Mouse (Mus musculus) embryonic facial prominence, embryonic 14.5 days (tissue): ENCODE measurements around the gene Reep3. TPM values are rescaled to one million over a fixed set of nuclear protein-coding genes. Genes with fewer than 3 reads are reported as not detected.

Experiments used
- ATAC-seq: fragments of 200-750 bp; cut with Nextera tagmentation; 2 replicates; pipeline ENCODE4 v1.8.0; 2017; ENCODE audit warnings: low read depth, moderate number of reproducible peaks, moderate TSS enrichment
- DNase-seq: peaks from one replicate; pipeline ENCODE4 v3.0.0-alpha.2; 2015; ENCODE audit warnings: low spot score
- H3K27ac ChIP-seq: fragments of 300-500 bp; sonication (generic); replicated peaks from 2 replicates; pipeline ENCODE4 v1.5.1; 2014; ENCODE audit warnings: low read depth, mild to moderate bottlenecking, low read length, moderate library complexity
- H3K27me3 ChIP-seq: fragments of 300-500 bp; sonication (generic); replicated peaks from 2 replicates; pipeline ENCODE4 v1.6.1; 2014; ENCODE audit warnings: low read length; ENCODE audit not compliant: control insufficient read depth, insufficient read depth
- H3K36me3 ChIP-seq: fragments of 300-500 bp; sonication (generic); 2 replicates; pipeline ENCODE4 v1.6.1; 2014; ENCODE audit warnings: low read length, mixed read lengths; ENCODE audit not compliant: control insufficient read depth, insufficient read depth
- H3K4me1 ChIP-seq: fragments of 300-500 bp; sonication (generic); 2 replicates; pipeline ENCODE4 v1.6.1; 2014; ENCODE audit warnings: antibody characterized with exemption, low read length; ENCODE audit not compliant: control insufficient read depth, insufficient read depth
- H3K4me2 ChIP-seq: fragments of 300-500 bp; sonication (generic); 2 replicates; pipeline ENCODE4 v1.6.1; 2014; ENCODE audit warnings: low read depth, mild to moderate bottlenecking, low read length, moderate library complexity, mixed read lengths
- H3K4me3 ChIP-seq: fragments of 300-500 bp; sonication (generic); 2 replicates; pipeline ENCODE4 v1.5.1; 2014; ENCODE audit warnings: low read depth, mild to moderate bottlenecking, low read length
- H3K9ac ChIP-seq: fragments of 300-500 bp; sonication (generic); 2 replicates; pipeline ENCODE4 v1.6.1; 2014; ENCODE audit warnings: low read depth, mild to moderate bottlenecking, low read length, moderate library complexity, mixed read lengths
- H3K9me3 ChIP-seq: fragments of 300-500 bp; sonication (generic); 2 replicates; pipeline ENCODE4 v1.6.1; 2016; ENCODE audit warnings: low read length; ENCODE audit not compliant: control insufficient read depth
- WGBS: fragments of 180-500 bp; shearing (Covaris S2); extraction: QIAGEN DNeasy Blood & Tissue Kit; methylation state at CpG from one replicate; pipeline ENCODE4 v1.1.7; 2014; 5-methylcytosine and 5-hydroxymethylcytosine counted together
- polyA plus RNA-seq: library from polyadenylated mRNA; unstranded; fragments of >200 nt; fragmentation: Nextera tagmentation; extraction: Ambion mirVana; gene quantifications from 2 replicates; pipeline ENCODE4 v1.2.1, GENCODE M21; 2014

Reep3 gene
- polyA plus RNA-seq = 39.6 and 40.0 TPM in 2 replicates

GRCm38 (mm10) chr10:67096621-67097436 is at the start of gene Reep3:
Gene Reep3, minus strand, starts transcription at chr10:67096945.
- Histone ChIP-seq H3K27me3 (no peaks in the 10 kb centered on the region), H3K4me3 (peak within 1 kb of the TSS; percentile 92), H3K4me2 (peak within 1 kb of the TSS; percentile 72), H3K27ac (peak within 1 kb of the TSS; percentile 99), H3K9ac (peak within 1 kb of the TSS; percentile 100), H3K4me1 (peaks cover 26% of the 10 kb centered on the region), H3K36me3 (no peaks in the 10 kb centered on the region; the same call in 1 of the 2 replicates), H3K9me3 (no peaks in the 10 kb centered on the region)
- ATAC-seq = peak; percentile 83
- DNase-seq = peak; percentile 70
- 0% methylated on average over 12 of the region's 97 CpGs for WGBS

GRCm38 (mm10) chr10:67145623-67146022 is 48.9 kb upstream of the Reep3 start:
- 76% methylated on average over 4 of the region's 4 CpGs for WGBS
- peaks cover 9% of the 10 kb centered on the region; the same call in 1 of the 2 replicates for H3K4me1 ChIP-seq
- H3K27me3 ChIP-seq = no peaks in the 10 kb centered on the region
- no peaks in the 10 kb centered on the region for H3K9me3 ChIP-seq
- H3K27ac ChIP-seq = no peak overlapping the region
- no peak overlapping the region for H3K4me3 ChIP-seq
- H3K36me3 ChIP-seq = no peaks in the 10 kb centered on the region
- H3K9ac ChIP-seq = no peak overlapping the region
- DNase-seq (no peak), ATAC-seq (no peak)
- H3K4me2 ChIP-seq = no peak overlapping the region

- H3K27me3 ChIP-seq = no peaks in the 10 kb centered on the region
- peak; percentile 32 for DNase-seq
- no peak overlapping the region for H3K4me2 ChIP-seq
- H3K4me3 ChIP-seq = no peak overlapping the region
- no peaks in the 10 kb centered on the region for H3K9me3 ChIP-seq
- H3K9ac ChIP-seq = no peak overlapping the region
- H3K4me1 ChIP-seq = peaks cover 9% of the 10 kb centered on the region; the same call in 1 of the 2 replicates
- H3K36me3 ChIP-seq = no peaks in the 10 kb centered on the region
- no peak for ATAC-seq
- H3K27ac ChIP-seq = peak overlapping the region; percentile 44; the same call in 1 of the 2 replicates
- 33% methylated on average over 2 of the region's 2 CpGs for WGBS
Observed at GRCm38 (mm10) chr10:67144269-67144668, 47.5 kb upstream of the Reep3 start.

GRCm38 (mm10) chr10:67143661-67144060 is 46.9 kb upstream of the Reep3 start:
- ATAC-seq (no peak), DNase-seq (peak; percentile 62)
- no peaks in the 10 kb centered on the region for H3K27me3 ChIP-seq
- H3K36me3 ChIP-seq = no peaks in the 10 kb centered on the region
- no peak overlapping the region for H3K27ac ChIP-seq
- no peak overlapping the region for H3K9ac ChIP-seq
- H3K4me3 ChIP-seq = no peak overlapping the region
- H3K4me2 ChIP-seq = no peak overlapping the region
- H3K4me1 ChIP-seq = peaks cover 9% of the 10 kb centered on the region; the same call in 1 of the 2 replicates
- H3K9me3 ChIP-seq = no peaks in the 10 kb centered on the region

- no peaks in the 10 kb centered on the region for H3K4me1 ChIP-seq
- no peaks in the 10 kb centered on the region for H3K9me3 ChIP-seq
- WGBS = 92% methylated on average over 2 of the region's 2 CpGs
- H3K4me2 ChIP-seq = no peak overlapping the region
- no peaks in the 10 kb centered on the region for H3K36me3 ChIP-seq
- H3K27ac ChIP-seq = no peak overlapping the region
- DNase-seq (no peak), ATAC-seq (no peak)
- no peak overlapping the region for H3K4me3 ChIP-seq
- H3K27me3 ChIP-seq = no peaks in the 10 kb centered on the region
- H3K9ac ChIP-seq = no peak overlapping the region
Observed at GRCm38 (mm10) chr10:67137437-67137836, 40.7 kb upstream of the Reep3 start.

- Histone ChIP-seq H3K4me3 (no peak overlapping the region), H3K4me2 (no peak overlapping the region), H3K36me3 (no peaks in the 10 kb centered on the region), H3K27ac (no peak overlapping the region), H3K9ac (no peak overlapping the region), H3K4me1 (no peaks in the 10 kb centered on the region), H3K9me3 (no peaks in the 10 kb centered on the region), H3K27me3 (no peaks in the 10 kb centered on the region)
- 90% methylated on average over 2 of the region's 2 CpGs for WGBS
- DNase-seq (no peak), ATAC-seq (no peak)
Observed at GRCm38 (mm10) chr10:67134322-67134721, 37.6 kb upstream of the Reep3 start.

GRCm38 (mm10) chr10:67131709-67132108 is 35.0 kb upstream of the Reep3 start:
- DNase-seq (no peak), ATAC-seq (no peak)
- Histone ChIP-seq H3K4me1 (peaks cover 9% of the 10 kb centered on the region; the same call in 1 of the 2 replicates), H3K4me3 (no peak overlapping the region), H3K4me2 (no peak overlapping the region), H3K27me3 (no peaks in the 10 kb centered on the region), H3K36me3 (no peaks in the 10 kb centered on the region), H3K9ac (no peak overlapping the region), H3K27ac (no peak overlapping the region), H3K9me3 (no peaks in the 10 kb centered on the region)
- WGBS = 86% methylated on average over 1 of the region's 1 CpGs

- H3K4me1 ChIP-seq = peaks cover 9% of the 10 kb centered on the region; the same call in 1 of the 2 replicates
- H3K4me2 ChIP-seq = no peak overlapping the region
- H3K9ac ChIP-seq = no peak overlapping the region
- WGBS = 60% methylated on average over 1 of the region's 1 CpGs
- no peaks in the 10 kb centered on the region for H3K36me3 ChIP-seq
- DNase-seq (no peak), ATAC-seq (no peak)
- H3K27ac ChIP-seq = no peak overlapping the region
- no peak overlapping the region for H3K4me3 ChIP-seq
- no peaks in the 10 kb centered on the region for H3K9me3 ChIP-seq
- H3K27me3 ChIP-seq = no peaks in the 10 kb centered on the region
Observed at GRCm38 (mm10) chr10:67129531-67129930, 32.8 kb upstream of the Reep3 start.
